Mouse (Mus musculus): ENCODE data around the gene Gm14151. TPM values are rescaled to one million over a fixed set of nuclear protein-coding genes. Genes with fewer than 3 reads are reported as not detected.
"Not testable (repeated sequence)": the region's sequence is repeated elsewhere in the genome, so short reads cannot be mapped to it uniquely, and the experiment has no call there.

Gene Gm14151
- total RNA-seq (2015; ENCODE audit: low replicate concordance) (not detected in 2 replicates), total RNA-seq (2017; ENCODE audit: low replicate concordance) (not detected in 2 replicates)

GRCm38 (mm10) chr2:151092250-151092649 is at the start of gene Gm14151:
Gm14151 (minus strand) TSS chr2:151092350.
- ATAC-seq (replicated peaks; ENCODE audit: low FRiP score, poor library complexity, severe bottlenecking) = not testable (repeated sequence)

- ATAC-seq (replicated peaks; ENCODE audit: low FRiP score, poor library complexity, severe bottlenecking) = not testable (repeated sequence)
Observed at GRCm38 (mm10) chr2:151097945-151098344, 5.8 kb upstream of the Gm14151 start, which contains the start of gene Gm14147. Gm14147 (plus strand) TSS chr2:151098245.

GRCm38 (mm10) chr2:151056637-151057036 is 35.5 kb downstream of the Gm14151 start:
- no peak for ATAC-seq (replicated peaks; ENCODE audit: low FRiP score, poor library complexity, severe bottlenecking)

GRCm38 (mm10) chr2:151040411-151040810 is 51.7 kb downstream of the Gm14151 start:
- no peak for ATAC-seq (replicated peaks; ENCODE audit: low FRiP score, poor library complexity, severe bottlenecking)

- peak; percentile 24 for ATAC-seq (replicated peaks; ENCODE audit: low FRiP score, poor library complexity, severe bottlenecking)
Observed at GRCm38 (mm10) chr2:151039726-151040125, 52.4 kb downstream of the Gm14151 start.

- peak; percentile 82 for ATAC-seq (replicated peaks; ENCODE audit: low FRiP score, poor library complexity, severe bottlenecking)
Observed at GRCm38 (mm10) chr2:151039232-151039695, 52.9 kb downstream of the Gm14151 start, which contains the start of the genes Ninl and Nanp. Ninl (minus strand) TSS chr2:151039382. Nanp (minus strand) TSS chr2:151039398.

- peak; percentile 10; the same call in 1 of the 2 replicates for ATAC-seq (replicated peaks; ENCODE audit: low FRiP score, poor library complexity, severe bottlenecking)
Observed at GRCm38 (mm10) chr2:151038811-151039222, 53.3 kb downstream of the Gm14151 start.

GRCm38 (mm10) chr2:151037876-151038552 is 54.1 kb downstream of the Gm14151 start:
- ATAC-seq (replicated peaks; ENCODE audit: low FRiP score, poor library complexity, severe bottlenecking) = peak; percentile 78

GRCm38 (mm10) chr2:151037292-151037691 is 54.9 kb downstream of the Gm14151 start:
- ATAC-seq (replicated peaks; ENCODE audit: low FRiP score, poor library complexity, severe bottlenecking) = peak; percentile 31

Other genes starting within 250 kb of the Gm14151 start
- gene Abhd12, start 187.6 kb downstream of the Gm14151 start, total RNA-seq (2015; ENCODE audit: low replicate concordance) = 14.6 and 26.1 TPM in 2 replicates
- gene Abhd12, start 187.6 kb downstream of the Gm14151 start, total RNA-seq (2017; ENCODE audit: low replicate concordance) = 13.4 and 42.8 TPM in 2 replicates
- 6.0 and 21.3 TPM in 2 replicates for gene Gins1, start 186.9 kb downstream of the Gm14151 start, total RNA-seq (2015; ENCODE audit: low replicate concordance)
- gene Gins1, start 186.9 kb downstream of the Gm14151 start, total RNA-seq (2017; ENCODE audit: low replicate concordance) = 21.1 and 23.8 TPM in 2 replicates
- 16.9 and 21.9 TPM in 2 replicates for gene Ninl, start 53.0 kb downstream of the Gm14151 start, total RNA-seq (2015; ENCODE audit: low replicate concordance)
- gene Ninl, start 53.0 kb downstream of the Gm14151 start, total RNA-seq (2017; ENCODE audit: low replicate concordance) = 71.1 and 103 TPM in 2 replicates
- gene Nanp, start 53.0 kb downstream of the Gm14151 start, total RNA-seq (2015; ENCODE audit: low replicate concordance) = 22.1 and 31.6 TPM in 2 replicates
- gene Nanp, start 53.0 kb downstream of the Gm14151 start, total RNA-seq (2017; ENCODE audit: low replicate concordance) = 16.5 and 43.2 TPM in 2 replicates
- gene Gm14147, start 5.9 kb upstream of the Gm14151 start, total RNA-seq (2015; ENCODE audit: low replicate concordance) = not detected in 2 replicates
- 0.56 TPM in 1 of 2 replicates, not detected in the other for gene Gm14147, start 5.9 kb upstream of the Gm14151 start, total RNA-seq (2017; ENCODE audit: low replicate concordance)

Measured in erythroblast, adult 5-6 weeks (primary cell).